Mouse (Mus musculus) liver, adult 2 months (tissue): ENCODE measurements around the gene Tmem95.

ENCODE experiments used
- CTCF ChIP-seq: fragments of 200-500 bp; IDR thresholded peaks from 2 replicates; pipeline ENCODE4 v1.5.1; 2011; ENCODE audit warnings: low read depth, low read length, control low read depth
- POLR2A ChIP-seq: fragments of 200-500 bp; IDR thresholded peaks from 2 replicates; pipeline ENCODE4 v1.6.1; 2011; ENCODE audit warnings: low read length, control low read depth; ENCODE audit not compliant: insufficient read depth; ENCODE audit errors: extremely low read depth

- no peak for TF ChIP-seq CTCF
- no peak for TF ChIP-seq POLR2A
Measured at GRCm38 (mm10) chr11:69871822-69872221, 6.0 kb downstream of the Tmem95 start.
